Mouse (Mus musculus) left cerebral cortex, adult 9 months (tissue): ENCODE results near the gene Ovol1.

Experiments used
- DNase-seq, 2 experiments: peaks; one replicate each; pipeline ENCODE4 v3.0.0; 2022; ENCODE audit warnings: low spot score in 2 of 2

The Ovol1 gene

GRCm38 (mm10) chr19:5560457-5561041 is at the start of gene Ovol1:
Gene Ovol1, minus strand, starts transcription at chr19:5560646.
- DNase-seq: no peak

GRCm38 (mm10) chr19:5609547-5610404 is 49.3 kb upstream of the Ovol1 start, which contains the start of gene Kat5:
Gene Kat5, minus strand, starts transcription at chr19:5610237.
- peak; percentile 83 to 93 for DNase-seq

GRCm38 (mm10) chr19:5609171-5609546 is 48.7 kb upstream of the Ovol1 start:
- DNase-seq: no peak

- DNase-seq: no peak
Measured at GRCm38 (mm10) chr19:5608707-5609106, 48.3 kb upstream of the Ovol1 start.

GRCm38 (mm10) chr19:5607705-5608410 is 47.4 kb upstream of the Ovol1 start:
- DNase-seq: no peak

GRCm38 (mm10) chr19:5606196-5606595 is 45.8 kb upstream of the Ovol1 start:
- DNase-seq: no peak

GRCm38 (mm10) chr19:5605126-5605525 is 44.7 kb upstream of the Ovol1 start:
- DNase-seq: peak in 1 of 2 experiments; percentile 29

GRCm38 (mm10) chr19:5603664-5604063 is 43.2 kb upstream of the Ovol1 start:
- DNase-seq: no peak

GRCm38 (mm10) chr19:5601752-5602541 is 41.5 kb upstream of the Ovol1 start, which contains the start of gene Rnaseh2c:
Gene Rnaseh2c, plus strand, starts transcription at chr19:5601873.
- peak; percentile 53 to 82 for DNase-seq

GRCm38 (mm10) chr19:5599224-5599623 is 38.8 kb upstream of the Ovol1 start:
- no peak for DNase-seq

GRCm38 (mm10) chr19:5591888-5592287 is 31.4 kb upstream of the Ovol1 start:
- DNase-seq: no peak

GRCm38 (mm10) chr19:5589159-5589558 is 28.7 kb upstream of the Ovol1 start:
- no peak for DNase-seq

GRCm38 (mm10) chr19:5581995-5582394 is 21.5 kb upstream of the Ovol1 start:
- DNase-seq: no peak

- DNase-seq: no peak
Measured at GRCm38 (mm10) chr19:5580776-5581175, 20.3 kb upstream of the Ovol1 start.

GRCm38 (mm10) chr19:5579971-5580370 is 19.5 kb upstream of the Ovol1 start:
- DNase-seq: no peak

GRCm38 (mm10) chr19:5575336-5575735 is 14.9 kb upstream of the Ovol1 start:
- no peak for DNase-seq

- DNase-seq: peak; percentile 64 to 87
Measured at GRCm38 (mm10) chr19:5572331-5573125, 12.1 kb upstream of the Ovol1 start.

GRCm38 (mm10) chr19:5571831-5572230 is 11.4 kb upstream of the Ovol1 start:
- DNase-seq: no peak

- no peak for DNase-seq
Measured at GRCm38 (mm10) chr19:5570353-5571246, 10.2 kb upstream of the Ovol1 start.

GRCm38 (mm10) chr19:5569521-5569920 is 9.1 kb upstream of the Ovol1 start:
- DNase-seq: no peak
